Mouse (Mus musculus) CH12.LX (cell line): ENCODE results near the gene Zbtb11. TPM values are rescaled to one million over a fixed set of nuclear protein-coding genes. Genes with fewer than 3 reads are reported as not detected.

Experiments used
- DNase-seq: peaks from one replicate; pipeline ENCODE4 v3.0.0-alpha.2; 2013; ENCODE audit errors: extremely low read depth
- H3K27ac ChIP-seq: 2 replicates; pipeline ENCODE4 v1.5.1; 2012; ENCODE audit warnings: low read depth, mild to moderate bottlenecking, control low read depth, moderate library complexity; ENCODE audit not compliant: insufficient read depth
- H3K27me3 ChIP-seq: replicated peaks from 2 replicates; pipeline ENCODE3; 2012; ENCODE audit warnings: inconsistent platforms
- H3K36me3 ChIP-seq, 2 experiments: replicated peaks in 1 of 2; 2 replicates each; pipeline versions ENCODE3 to v1.6.1; 2012; ENCODE audit warnings: inconsistent platforms in 1 of 2, low read length in 1 of 2, mild to moderate bottlenecking in 1 of 2, mixed read lengths in 1 of 2, moderate library complexity in 1 of 2; ENCODE audit not compliant: control insufficient read depth in 1 of 2, insufficient read depth in 1 of 2
- H3K4me1 ChIP-seq, 2 experiments: 2 replicates each; pipeline ENCODE4 v1.6.1; 2012; ENCODE audit warnings: inconsistent platforms in 1 of 2, moderate library complexity in 1 of 2; ENCODE audit not compliant: insufficient read depth in 2 of 2, control insufficient read depth in 1 of 2
- H3K4me2 ChIP-seq: 2 replicates; pipeline ENCODE4 v1.6.1; 2012; ENCODE audit warnings: low read depth, mild to moderate bottlenecking, control low read depth; ENCODE audit not compliant: poor library complexity, insufficient read depth, severe bottlenecking
- H3K4me3 ChIP-seq, 3 experiments: fragments of 150-350 bp in 1 of 3; sonication (generic) in 1 of 3; replicated peaks in 1 of 3; 2 replicates each; pipeline versions ENCODE3 to v1.5.1; 2011 to 2012; ENCODE audit warnings: low read depth in 2 of 3, low read length in 2 of 3, mild to moderate bottlenecking in 2 of 3, moderate library complexity in 2 of 3, control low read depth in 1 of 3, improper control_type of control experiment in 1 of 3, inconsistent platforms in 1 of 3, mixed read lengths in 1 of 3; ENCODE audit not compliant: poor library complexity in 1 of 3
- H3K79me2 ChIP-seq: replicated peaks from 2 replicates; pipeline ENCODE4 v1.6.1; 2012; ENCODE audit warnings: mild to moderate bottlenecking, moderate library complexity; ENCODE audit not compliant: control insufficient read depth, poor library complexity, insufficient read depth, severe bottlenecking; ENCODE audit errors: extremely low read depth
- H3K9ac ChIP-seq: 2 replicates; pipeline ENCODE4 v1.6.1; 2012; ENCODE audit warnings: low read depth, mild to moderate bottlenecking, control low read depth, moderate library complexity; ENCODE audit not compliant: insufficient read depth
- H3K9me3 ChIP-seq: replicated peaks from 2 replicates; pipeline ENCODE3; 2012; ENCODE audit warnings: low read length, inconsistent platforms, mixed read lengths
- BHLHE40 ChIP-seq: IDR thresholded peaks from 2 replicates; pipeline ENCODE4 v1.6.1; 2011; ENCODE audit warnings: mild to moderate bottlenecking, low read depth, low read length, improper control_type of control experiment
- CHD1 ChIP-seq: IDR thresholded peaks from 2 replicates; pipeline ENCODE4 v1.6.1; 2012; ENCODE audit warnings: low read depth, low read length, improper control_type of control experiment, inconsistent platforms
- CHD2 ChIP-seq: IDR thresholded peaks from 2 replicates; pipeline ENCODE4 v1.6.1; 2011; ENCODE audit warnings: low read length, improper control_type of control experiment
- CTCF ChIP-seq, 2 experiments: IDR thresholded peaks in 1 of 2; conservative IDR thresholded peaks in 1 of 2; 2 replicates each; pipeline ENCODE4 v1.5.1; 2011 to 2012; ENCODE audit warnings: low read depth in 2 of 2, low read length in 2 of 2, improper control_type of control experiment in 1 of 2, inconsistent platforms in 1 of 2, mild to moderate bottlenecking in 1 of 2, moderate library complexity in 1 of 2
- ETS1 ChIP-seq: conservative IDR thresholded peaks from 2 replicates; pipeline ENCODE4 v1.6.1; 2012; ENCODE audit warnings: low read depth, mild to moderate bottlenecking, inconsistent platforms, low read length, improper control_type of control experiment, moderate library complexity
- JUN ChIP-seq: IDR thresholded peaks from 2 replicates; pipeline ENCODE4 v1.6.1; 2011; ENCODE audit warnings: low read depth, mild to moderate bottlenecking, low read length, improper control_type of control experiment, moderate library complexity; ENCODE audit not compliant: insufficient read depth
- KAT2A ChIP-seq: IDR thresholded peaks from 2 replicates; pipeline ENCODE4 v1.6.1; 2012; ENCODE audit warnings: low read length, improper control_type of control experiment, inconsistent platforms; ENCODE audit not compliant: insufficient replicate concordance
- MAFK ChIP-seq: IDR thresholded peaks from 2 replicates; pipeline ENCODE4 v1.6.1; 2011; ENCODE audit warnings: low read length, improper control_type of control experiment; ENCODE audit not compliant: insufficient replicate concordance
- MAX ChIP-seq: IDR thresholded peaks from 2 replicates; pipeline ENCODE4 v1.6.1; 2011; ENCODE audit warnings: low read length, improper control_type of control experiment
- MAZ ChIP-seq: IDR thresholded peaks from 2 replicates; pipeline ENCODE4 v1.6.1; 2012; ENCODE audit warnings: low read depth, mild to moderate bottlenecking, inconsistent platforms, low read length, improper control_type of control experiment, moderate library complexity
- MEF2A ChIP-seq: IDR thresholded peaks from 2 replicates; pipeline ENCODE4 v1.6.1; 2014; ENCODE audit warnings: low read depth, mild to moderate bottlenecking, inconsistent platforms, low read length, improper control_type of control experiment, borderline replicate concordance
- NELFE ChIP-seq: IDR thresholded peaks from 2 replicates; pipeline ENCODE4 v1.6.1; 2011; ENCODE audit warnings: low read depth, low read length, improper control_type of control experiment
- PAX5 ChIP-seq: IDR thresholded peaks from 2 replicates; pipeline ENCODE4 v1.6.1; 2012; ENCODE audit warnings: low read length, inconsistent platforms, mixed read lengths
- POLR2AphosphoS2 ChIP-seq: IDR thresholded peaks from 2 replicates; pipeline ENCODE4 v1.6.1; 2011; ENCODE audit warnings: low read depth, low read length, improper control_type of control experiment
- RAD21 ChIP-seq: IDR thresholded peaks from 2 replicates; pipeline ENCODE4 v1.6.1; 2011; ENCODE audit warnings: low read depth, mild to moderate bottlenecking, low read length, improper control_type of control experiment, moderate library complexity
- TCF12 ChIP-seq: IDR thresholded peaks from 2 replicates; pipeline ENCODE4 v1.6.1; 2014; ENCODE audit warnings: low read depth, mild to moderate bottlenecking, inconsistent platforms, low read length, improper control_type of control experiment
- UBTF ChIP-seq: IDR thresholded peaks from 2 replicates; pipeline ENCODE4 v1.6.1; 2012; ENCODE audit warnings: low read depth, mild to moderate bottlenecking, inconsistent platforms, low read length, improper control_type of control experiment, moderate library complexity
- ZC3H11A ChIP-seq: IDR thresholded peaks from 2 replicates; pipeline ENCODE4 v1.6.1; 2012; ENCODE audit warnings: low read depth, mild to moderate bottlenecking, inconsistent platforms, low read length, improper control_type of control experiment
- dilution Hi-C: fragments of 300-500 bp; cut with MboI; formaldehyde crosslinking; loops from 2 replicates; pipeline ENCODE4 v1.14.3; 2020; ENCODE audit warnings: low sequenced_read_pairs; ENCODE audit not compliant: extremely low pct_unique_long_range_greater_than_20kb, extremely low pct_ligation_motif_present
- in situ Hi-C: fragments of 300-500 bp; cut with MboI; formaldehyde crosslinking; loops from 3 replicates; pipeline ENCODE4 v1.14.3; 2019; ENCODE audit warnings: low sequenced_read_pairs, low pct_ligation_motif_present, low pct_unique_long_range_greater_than_20kb, mixed read lengths
- polyA plus RNA-seq: library from polyadenylated mRNA; unstranded; fragments of >175 nt; gene quantifications from 2 replicates; pipeline ENCODE4 v1.2.1, GENCODE M21; 2012; ENCODE audit warnings: low read depth; ENCODE audit not compliant: insufficient read length
- total RNA-seq, 2 experiments: library from RNA; depleted of rRNA; stranded (reverse); fragments of 300-350 nt in 1 of 2; fragments of >200 nt in 1 of 2; gene quantifications; 2 replicates each; pipeline ENCODE4 v1.2.3; 2012 to 2014

The Zbtb11 gene
- total and polyA plus RNA-seq, 3 experiments: 19.8 to 33.0 (median 21.4) TPM

- Histone ChIP-seq H3K27me3 (no peaks in the 10 kb centered on the region), H3K4me1 (no peaks in the 10 kb centered on the region; a peak in 1 of 4 replicates), H3K9me3 (no peaks in the 10 kb centered on the region), H3K79me2 (peaks cover 38% of the 10 kb centered on the region), H3K9ac (no peak overlapping the region), H3K27ac (no peak overlapping the region), H3K36me3 (peaks cover 42 to 83% of the 10 kb centered on the region in 2 experiments), H3K4me2 (no peak overlapping the region), H3K4me3 (no peak overlapping the region)
- no peak for DNase-seq
- TF ChIP-seq POLR2AphosphoS2 (no peak), JUN (no peak), RAD21 (no peak), KAT2A (no peak), MAFK (no peak), UBTF (no peak), TCF12 (no peak), NELFE (no peak), CTCF (conservative IDR thresholded peaks at IDR 0.05 in 1 of 2, IDR thresholded peaks at IDR 0.05 in 1 of 2; ENCODE audit: low read depth in 2 of 2, low read length in 2 of 2) (no peak), MEF2A (no peak), ETS1 (no peak), PAX5 (no peak), MAZ (no peak), ZC3H11A (no peak), MAX (no peak), CHD1 (no peak), BHLHE40 (no peak)
- in situ Hi-C loops (no loop called here), dilution Hi-C loops (no loop called here)
Measured at GRCm38 (mm10) chr16:55986001-55986400, 12.3 kb downstream of the Zbtb11 start.

- H3K79me2 ChIP-seq: peaks cover 18% of the 10 kb centered on the region
- dilution Hi-C loops: no loop called here
- H3K9ac ChIP-seq: no peak overlapping the region
- in situ Hi-C loops: loop anchor here (5.0 kb wide), 1 partner anchor 37 kb away; the partner anchor contains the start of gene Pcnp
- no peak for TF ChIP-seq CHD2
- TF ChIP-seq UBTF: no peak
- TF ChIP-seq JUN: no peak
- TF ChIP-seq NELFE: no peak
- H3K9me3 ChIP-seq: no peaks in the 10 kb centered on the region
- H3K4me3 ChIP-seq: no peak overlapping the region
- no peaks in the 10 kb centered on the region for H3K4me1 ChIP-seq
- peaks cover 49 to 80% of the 10 kb centered on the region in 2 experiments for H3K36me3 ChIP-seq
- no peak overlapping the region for H3K4me2 ChIP-seq
- no peak for DNase-seq
- no peaks in the 10 kb centered on the region for H3K27me3 ChIP-seq
- H3K27ac ChIP-seq: no peak overlapping the region
Measured at GRCm38 (mm10) chr16:55990311-55990710, 16.6 kb downstream of the Zbtb11 start.
